Mouse (Mus musculus) liver, embryonic 14.5 days (tissue): Measurements from ENCODE around the gene Bcl7a. TPM values are rescaled to one million over a fixed set of nuclear protein-coding genes. Genes with fewer than 3 reads are reported as not detected.

ENCODE experiments used
- ATAC-seq: fragments of 200-750 bp; cut with Nextera tagmentation; 2 replicates; pipeline ENCODE4 v1.8.0; 2017; ENCODE audit warnings: moderate number of reproducible peaks, mild to moderate bottlenecking, moderate library complexity; ENCODE audit not compliant: insufficient read depth
- DNase-seq, 3 experiments: peaks; one replicate each; pipeline ENCODE4 v3.0.0-alpha.2; 2012 to 2013; ENCODE audit warnings: low read depth in 3 of 3, low spot score in 3 of 3
- H3K27ac ChIP-seq: fragments of 300-500 bp; sonication (generic); 2 replicates; pipeline ENCODE4 v1.5.1; 2014; ENCODE audit warnings: moderate library complexity, mild to moderate bottlenecking, control low read depth, inconsistent platforms
- H3K27me3 ChIP-seq: fragments of 300-500 bp; sonication (generic); 2 replicates; pipeline ENCODE4 v1.6.1; 2014; ENCODE audit warnings: mild to moderate bottlenecking, low read length, moderate library complexity; ENCODE audit not compliant: control insufficient read depth, insufficient read depth
- H3K36me3 ChIP-seq: fragments of 300-500 bp; sonication (generic); replicated peaks from 2 replicates; pipeline ENCODE4 v1.6.1; 2014; ENCODE audit warnings: low read depth; ENCODE audit not compliant: control insufficient read depth, insufficient read depth
- H3K4me1 ChIP-seq, 2 experiments: fragments of 200-500 bp in 1 of 2; fragments of 300-500 bp in 1 of 2; sonication (generic) in 1 of 2; replicated peaks; 2 replicates each; pipeline ENCODE4 v1.6.1; 2012 to 2014; ENCODE audit warnings: antibody characterized with exemption in 1 of 2, inconsistent platforms in 1 of 2, low read length in 1 of 2; ENCODE audit not compliant: control insufficient read depth in 2 of 2, insufficient read depth in 2 of 2
- H3K4me2 ChIP-seq: fragments of 300-500 bp; sonication (generic); 2 replicates; pipeline ENCODE4 v1.6.1; 2014; ENCODE audit warnings: low read depth, mild to moderate bottlenecking, control low read depth, moderate library complexity
- H3K4me3 ChIP-seq, 2 experiments: fragments of 200-500 bp in 1 of 2; fragments of 300-500 bp in 1 of 2; sonication (generic) in 1 of 2; 2 replicates each; pipeline ENCODE4 v1.5.1; 2012 to 2014; ENCODE audit warnings: low read depth in 2 of 2, low read length in 2 of 2, mild to moderate bottlenecking in 2 of 2, control low read depth in 1 of 2, inconsistent platforms in 1 of 2, moderate library complexity in 1 of 2; ENCODE audit not compliant: insufficient read depth in 1 of 2
- H3K9ac ChIP-seq: fragments of 300-500 bp; sonication (generic); replicated peaks from 2 replicates; pipeline ENCODE4 v1.6.1; 2014; ENCODE audit warnings: mild to moderate bottlenecking, control low read depth, moderate library complexity
- H3K9me3 ChIP-seq: fragments of 300-500 bp; sonication (generic); 2 replicates; pipeline ENCODE4 v1.6.1; 2016; ENCODE audit warnings: low read length, mixed read lengths; ENCODE audit not compliant: control insufficient read depth
- CTCF ChIP-seq: IDR thresholded peaks from 2 replicates; pipeline ENCODE4 v1.5.1; 2016; ENCODE audit warnings: antibody characterized with exemption, low read depth, control low read depth
- EP300 ChIP-seq: IDR thresholded peaks from 2 replicates; pipeline ENCODE4 v1.6.1; 2016; ENCODE audit warnings: antibody characterized with exemption, low read depth
- WGBS: fragments of 180-500 bp; shearing (Covaris S2); extraction: QIAGEN DNeasy Blood & Tissue Kit; methylation state at CpG from one replicate; pipeline ENCODE4 v1.1.7; 2014; ENCODE audit not compliant: insufficient replicate concordance; 5-methylcytosine and 5-hydroxymethylcytosine counted together
- polyA plus RNA-seq, 2 experiments: library from polyadenylated mRNA; depleted of rRNA in 1 of 2; stranded (reverse) in 1 of 2; unstranded in 1 of 2; fragments of >200 nt; fragmentation: Nextera tagmentation in 1 of 2; extraction: Ambion mirVana in 1 of 2; gene quantifications; 2 replicates each; pipeline versions ENCODE4 v1.2.1 to v1.2.3; 2012 to 2014

Gene Bcl7a
- polyA plus RNA-seq, 2 experiments: 4.6 to 5.6 TPM

DNA sequence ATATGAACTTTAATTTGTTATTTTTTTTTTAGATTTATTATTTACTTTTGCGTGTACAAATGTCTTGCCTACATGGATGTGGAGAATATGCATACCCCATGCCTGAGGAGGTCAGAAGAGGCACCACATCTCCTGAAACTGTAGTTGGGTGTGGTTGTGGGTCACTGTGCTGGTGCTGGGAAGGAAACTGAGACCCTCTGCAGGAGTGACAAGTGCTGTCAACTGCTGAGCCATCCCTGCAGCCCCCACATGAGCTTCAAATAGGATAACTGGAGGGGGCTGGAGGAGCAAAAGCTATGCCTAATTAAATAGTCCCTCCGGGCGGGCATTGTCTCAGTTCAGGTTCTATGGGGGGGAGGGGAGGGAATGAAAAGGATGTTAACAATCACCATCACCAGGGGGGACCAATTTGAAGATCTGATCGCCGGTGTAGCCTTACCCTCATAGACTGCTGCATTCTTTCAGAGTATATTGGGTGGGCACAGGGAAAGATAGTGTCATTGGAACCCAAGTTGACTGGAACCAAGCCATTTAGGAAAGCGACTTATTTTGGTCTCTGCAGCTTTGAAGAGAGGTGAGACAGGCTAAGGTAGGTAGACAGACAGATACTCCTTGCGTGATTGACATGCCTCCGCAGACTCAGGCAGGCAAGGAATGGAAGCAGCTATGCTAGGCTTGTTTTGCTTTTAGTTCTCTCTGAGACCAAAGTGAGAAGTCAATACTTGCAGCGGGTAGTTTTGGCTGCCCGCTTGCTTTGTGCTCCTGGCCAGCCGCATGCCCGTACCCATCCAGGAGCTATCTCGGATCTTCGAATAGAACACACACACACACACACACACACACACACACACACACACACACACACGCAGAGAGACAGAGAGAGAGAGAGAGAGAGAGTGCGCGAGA lies 47.2 kb downstream of the Bcl7a start:
- Histone ChIP-seq H3K9ac (no peak overlapping the region), H3K27ac (no peak overlapping the region), H3K4me2 (peak overlapping the region; percentile 53), H3K4me3 (peak overlapping the region; percentile 18 to 43; a peak in 2 of 4 replicates), H3K9me3 (no peaks in the 10 kb centered on the region), H3K4me1 (peaks cover 6 to 15% of the 10 kb centered on the region in 2 experiments; a peak in 3 of 4 replicates), H3K36me3 (no peaks in the 10 kb centered on the region), H3K27me3 (no peaks in the 10 kb centered on the region)
- TF ChIP-seq CTCF: no peak
- TF ChIP-seq EP300: no peak
- ATAC-seq (no peak), DNase-seq (no peak)
- WGBS: 14% methylated on average over 17 of the region's 17 CpGs

DNA sequence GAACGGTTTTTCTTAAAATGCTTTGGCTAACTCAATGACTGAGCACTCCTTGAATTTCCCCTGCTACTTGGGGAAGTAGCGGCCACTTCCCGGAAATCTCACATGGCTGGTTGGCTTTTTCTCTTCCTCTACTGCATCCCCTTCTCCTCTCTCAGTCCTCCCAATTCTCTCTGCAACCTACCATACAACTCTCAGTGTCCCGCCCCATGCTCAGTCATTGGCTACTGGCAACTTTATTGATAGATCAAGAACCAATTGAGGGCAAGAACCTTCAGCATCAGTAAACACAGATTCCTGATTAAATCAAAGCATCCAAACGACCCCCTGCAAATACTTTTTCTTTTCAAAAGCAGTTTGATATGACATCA lies 47.8 kb downstream of the Bcl7a start:
- H3K4me2 ChIP-seq: peak overlapping the region; percentile 53
- 5% methylated on average over 5 of the region's 5 CpGs for WGBS
- no peak for DNase-seq
- no peaks in the 10 kb centered on the region for H3K36me3 ChIP-seq
- H3K9ac ChIP-seq: no peak overlapping the region
- no peak overlapping the region for H3K27ac ChIP-seq
- H3K4me1 ChIP-seq: peaks cover 8 to 21% of the 10 kb centered on the region in 2 experiments; a peak in 3 of 4 replicates
- H3K9me3 ChIP-seq: no peaks in the 10 kb centered on the region
- TF ChIP-seq EP300 (no peak), CTCF (no peak)
- H3K27me3 ChIP-seq: no peaks in the 10 kb centered on the region
- no peak for ATAC-seq
- H3K4me3 ChIP-seq: peak overlapping the region; percentile 18 to 43; a peak in 2 of 4 replicates

DNA sequence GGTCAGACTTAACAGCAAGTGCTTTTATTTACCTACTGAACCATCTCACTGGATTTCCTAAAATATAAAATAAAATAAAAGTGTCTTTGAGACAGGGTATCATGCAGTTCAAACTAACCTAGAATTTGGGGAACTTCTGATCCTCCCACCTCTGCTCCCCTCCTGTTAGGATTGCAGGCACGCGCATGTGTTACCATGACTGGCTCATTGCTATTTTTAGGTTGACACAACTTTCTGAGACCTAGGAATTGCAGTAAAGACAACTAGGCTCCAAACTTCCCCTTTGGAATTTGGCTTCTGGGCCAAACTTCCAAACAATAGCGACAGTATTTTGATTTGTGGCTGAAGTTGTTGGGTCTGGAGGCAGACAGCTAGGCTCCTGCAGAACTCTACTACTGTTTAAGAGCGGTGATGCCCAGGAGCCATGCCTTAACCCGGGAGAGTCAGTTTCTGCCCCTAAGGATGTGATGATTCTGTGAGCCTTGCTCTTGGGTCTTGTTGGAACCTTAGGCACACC lies 50.2 kb downstream of the Bcl7a start:
- DNase-seq (no peak), ATAC-seq (no peak)
- Histone ChIP-seq H3K4me3 (peak overlapping the region; percentile 66 to 84), H3K36me3 (no peaks in the 10 kb centered on the region), H3K27ac (no peak overlapping the region), H3K9ac (no peak overlapping the region), H3K9me3 (no peaks in the 10 kb centered on the region), H3K27me3 (no peaks in the 10 kb centered on the region), H3K4me1 (peaks cover 11 to 35% of the 10 kb centered on the region in 2 experiments; a peak in 3 of 4 replicates), H3K4me2 (peak overlapping the region; percentile 100)
- 19% methylated on average over 5 of the region's 5 CpGs for WGBS
- no peak for TF ChIP-seq EP300
- no peak for TF ChIP-seq CTCF

DNA sequence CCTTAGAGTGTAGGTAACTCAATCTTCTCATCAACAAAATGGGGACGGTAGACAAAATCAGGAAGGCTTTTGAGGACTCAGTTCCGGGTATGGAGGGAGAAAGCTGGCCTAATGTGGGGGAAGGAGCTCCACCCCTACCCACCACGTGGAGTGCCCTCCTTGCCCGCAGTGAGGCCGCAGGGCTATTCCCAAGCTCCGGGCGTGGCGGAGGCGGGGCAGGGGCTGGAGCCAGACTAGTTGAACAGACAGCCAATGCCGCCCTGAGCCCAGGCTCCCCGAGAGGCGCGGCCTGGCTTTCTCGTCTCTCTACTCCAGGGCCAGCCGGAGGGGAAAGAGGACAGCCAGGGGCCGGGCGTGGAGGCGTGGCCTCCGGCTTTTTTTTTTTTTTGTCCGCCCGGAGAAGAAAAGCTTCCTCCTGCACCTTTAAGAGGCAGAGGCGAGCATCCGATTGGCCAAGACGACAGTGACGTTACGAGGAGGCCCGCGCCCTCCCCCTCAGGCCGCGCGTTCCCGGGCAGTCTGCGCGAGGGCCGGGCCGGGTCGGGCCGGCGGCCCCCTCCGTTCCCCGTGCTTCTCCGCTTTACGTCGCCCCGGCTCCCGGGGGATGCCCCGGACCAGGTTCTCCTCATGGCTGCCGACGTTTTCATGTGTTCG lies 50.8 kb downstream of the Bcl7a start, which contains the start of gene Mlxip:
Mlxip (plus strand) TSS at position 496 of the 654 bp plus-strand sequence.
- H3K4me3 ChIP-seq: peak within 1 kb of the TSS; percentile 66 to 84
- peak; percentile 94 for ATAC-seq
- peaks cover 11 to 35% of the 10 kb centered on the region in 2 experiments; a peak in 3 of 4 replicates for H3K4me1 ChIP-seq
- no peaks in the 10 kb centered on the region for H3K27me3 ChIP-seq
- under 1% methylated on average over 50 of the region's 50 CpGs for WGBS
- H3K9me3 ChIP-seq: no peaks in the 10 kb centered on the region
- H3K9ac ChIP-seq: peak within 1 kb of the TSS; percentile 82
- peak within 1 kb of the TSS; percentile 19; the same call in 1 of the 2 replicates for H3K27ac ChIP-seq
- TF ChIP-seq EP300 (no peak), CTCF (peak; percentile 26; the same call in 1 of the 2 replicates)
- H3K4me2 ChIP-seq: peak within 1 kb of the TSS; percentile 100
- DNase-seq: peak; percentile 81 to 89 (median 82)
- H3K36me3 ChIP-seq: no peaks in the 10 kb centered on the region
